Mouse (Mus musculus): ENCODE data around the gene Mpzl3.

DNA sequence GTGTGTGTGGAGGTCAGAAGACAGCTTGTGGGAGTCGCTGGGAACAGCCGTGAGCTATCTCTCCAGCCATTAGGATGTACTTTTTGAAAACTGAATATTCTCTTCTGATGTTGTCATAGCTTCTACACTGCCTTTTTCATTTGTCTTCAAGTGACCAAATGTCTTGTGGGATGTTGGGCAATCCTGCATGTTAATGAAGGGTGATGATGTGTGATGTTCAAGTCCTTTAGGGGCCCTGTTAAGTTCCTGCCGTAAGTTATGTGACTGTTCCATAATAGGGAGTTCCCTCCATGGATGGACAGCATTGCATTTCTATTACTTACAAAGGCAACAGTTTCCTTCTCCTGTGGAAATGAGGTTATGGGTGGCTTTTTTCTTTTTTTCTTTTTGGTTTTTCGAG, 11.7 kb downstream of the Mpzl3 start:
- TF ChIP-seq EP300 (optimal IDR thresholded peaks at IDR 0.05) (no peak), CTCF (IDR thresholded peaks at IDR 0.05; ENCODE audit: low read depth) (no peak)
